Mouse (Mus musculus) embryonic facial prominence, embryonic 13.5 days (tissue): ENCODE data around the gene Olfr464. TPM values are rescaled to one million over a fixed set of nuclear protein-coding genes. Genes with fewer than 3 reads are reported as not detected.

Experiments
- ATAC-seq: fragments of 200-750 bp; cut with Nextera tagmentation; 2 replicates; pipeline ENCODE4 v1.8.0; 2017; ENCODE audit warnings: low read depth; ENCODE audit not compliant: insufficient number of reproducible peaks, insufficient read depth, low FRiP score, low TSS enrichment
- H3K27ac ChIP-seq: fragments of 300-500 bp; sonication (generic); 2 replicates; pipeline ENCODE4 v1.5.1; 2015; ENCODE audit warnings: moderate library complexity, mild to moderate bottlenecking, inconsistent platforms
- H3K27me3 ChIP-seq: fragments of 300-500 bp; sonication (generic); 2 replicates; pipeline ENCODE4 v1.6.1; 2015; ENCODE audit warnings: mild to moderate bottlenecking, inconsistent platforms
- H3K36me3 ChIP-seq: fragments of 300-500 bp; sonication (generic); 2 replicates; pipeline ENCODE4 v1.6.1; 2015; ENCODE audit warnings: mild to moderate bottlenecking, inconsistent platforms
- H3K4me1 ChIP-seq: fragments of 300-500 bp; sonication (generic); 2 replicates; pipeline ENCODE4 v1.6.1; 2015; ENCODE audit warnings: inconsistent platforms
- H3K4me2 ChIP-seq: fragments of 300-500 bp; sonication (generic); 2 replicates; pipeline ENCODE4 v1.6.1; 2015; ENCODE audit warnings: moderate library complexity, mild to moderate bottlenecking, inconsistent platforms
- H3K4me3 ChIP-seq: fragments of 300-500 bp; sonication (generic); 2 replicates; pipeline ENCODE4 v1.5.1; 2015; ENCODE audit warnings: mild to moderate bottlenecking, inconsistent platforms
- H3K9ac ChIP-seq: fragments of 300-500 bp; sonication (generic); 2 replicates; pipeline ENCODE4 v1.6.1; 2015; ENCODE audit warnings: mild to moderate bottlenecking, inconsistent platforms
- H3K9me3 ChIP-seq: fragments of 300-500 bp; sonication (generic); 2 replicates; pipeline ENCODE4 v1.6.1; 2016; ENCODE audit warnings: inconsistent platforms
- WGBS: fragments of 180-500 bp; shearing (Covaris S2); methylation state at CpG from one replicate; pipeline ENCODE4 v1.1.7; 2015; ENCODE audit warnings: mixed read lengths; 5-methylcytosine and 5-hydroxymethylcytosine counted together
- polyA plus RNA-seq: library from polyadenylated mRNA; unstranded; fragments of >200 nt; fragmentation: Nextera tagmentation; extraction: Ambion mirVana; gene quantifications from 2 replicates; pipeline ENCODE4 v1.2.1, GENCODE M21; 2015

The Olfr464 gene
- polyA plus RNA-seq, result not detected in 2 replicates

- H3K9me3 ChIP-seq, result no peaks in the 10 kb centered on the region
- no peak within 1 kb of the TSS for H3K4me2 ChIP-seq
- no peak within 1 kb of the TSS for H3K4me3 ChIP-seq
- no peak within 1 kb of the TSS for H3K27ac ChIP-seq
- no peaks in the 10 kb centered on the region for H3K4me1 ChIP-seq
- H3K36me3 ChIP-seq, result no peaks in the 10 kb centered on the region
- H3K9ac ChIP-seq, result no peak within 1 kb of the TSS
- H3K27me3 ChIP-seq, result no peaks in the 10 kb centered on the region
- ATAC-seq, result no peak
- WGBS, result 29% methylated on average over 5 of the region's 5 CpGs
Observed at GRCm38 (mm10) chr11:87920966-87921365, at the start of gene Olfr464. TSS of gene Olfr464 (minus strand) at chr11:87920967.

GRCm38 (mm10) chr11:87968356-87969122 is 47.8 kb upstream of the Olfr464 start:
- H3K4me2 ChIP-seq, result peak overlapping the region; percentile 56

GRCm38 (mm10) chr11:87967692-87968289 is 47.0 kb upstream of the Olfr464 start:
- Histone ChIP-seq H3K4me2 (peak overlapping the region; percentile 56), H3K4me3 (peak overlapping the region; percentile 29), H3K27ac (no peak overlapping the region), H3K36me3 (no peaks in the 10 kb centered on the region), H3K4me1 (peaks cover 9% of the 10 kb centered on the region), H3K9me3 (no peaks in the 10 kb centered on the region), H3K27me3 (no peaks in the 10 kb centered on the region), H3K9ac (no peak overlapping the region)
- no peak for ATAC-seq
- 2% methylated on average over 17 of the region's 17 CpGs for WGBS

More at GRCm38 (mm10) chr11:87968356-87969122, 47.8 kb upstream of the Olfr464 start:
- 18% methylated on average over 17 of the region's 20 CpGs for WGBS
- Histone ChIP-seq H3K36me3 (no peaks in the 10 kb centered on the region), H3K4me3 (no peak overlapping the region), H3K27ac (no peak overlapping the region), H3K4me1 (peaks cover 9% of the 10 kb centered on the region), H3K9ac (no peak overlapping the region), H3K27me3 (no peaks in the 10 kb centered on the region), H3K9me3 (no peaks in the 10 kb centered on the region)
- no peak for ATAC-seq

GRCm38 (mm10) chr11:87966214-87966613 is 45.4 kb upstream of the Olfr464 start:
- no peaks in the 10 kb centered on the region for H3K27me3 ChIP-seq
- H3K27ac ChIP-seq, result 0 out of 2 replicates have a peak overlapping the region, but pooled peaks have one; percentile 11
- no peaks in the 10 kb centered on the region for H3K9me3 ChIP-seq
- H3K9ac ChIP-seq, result peak overlapping the region; percentile 40; the same call in 1 of the 2 replicates
- no peak overlapping the region for H3K4me3 ChIP-seq
- 24% methylated on average over 10 of the region's 10 CpGs for WGBS
- peak; percentile 66; the same call in 1 of the 2 replicates for ATAC-seq
- H3K36me3 ChIP-seq, result no peaks in the 10 kb centered on the region
- H3K4me1 ChIP-seq, result peaks cover 9% of the 10 kb centered on the region
- peak overlapping the region; percentile 9; the same call in 1 of the 2 replicates for H3K4me2 ChIP-seq

- H3K4me3 ChIP-seq, result no peak overlapping the region
- H3K27ac ChIP-seq, result no peak overlapping the region
- no peak overlapping the region for H3K4me2 ChIP-seq
- peaks cover 9% of the 10 kb centered on the region for H3K4me1 ChIP-seq
- H3K9me3 ChIP-seq, result no peaks in the 10 kb centered on the region
- 28% methylated on average over 3 of the region's 3 CpGs for WGBS
- no peaks in the 10 kb centered on the region for H3K27me3 ChIP-seq
- no peaks in the 10 kb centered on the region for H3K36me3 ChIP-seq
- no peak for ATAC-seq
- H3K9ac ChIP-seq, result no peak overlapping the region
Observed at GRCm38 (mm10) chr11:87965293-87965692, 44.5 kb upstream of the Olfr464 start.

- H3K4me3 ChIP-seq, result no peak overlapping the region
- WGBS, result 36% methylated on average over 7 of the region's 7 CpGs
Observed at GRCm38 (mm10) chr11:87957066-87957465, 36.3 kb upstream of the Olfr464 start.

GRCm38 (mm10) chr11:87955144-87955543 is 34.4 kb upstream of the Olfr464 start:
- Histone ChIP-seq H3K4me3 (no peak overlapping the region), H3K9me3 (no peaks in the 10 kb centered on the region), H3K4me2 (no peak overlapping the region), H3K4me1 (no peaks in the 10 kb centered on the region), H3K27ac (no peak overlapping the region), H3K36me3 (no peaks in the 10 kb centered on the region), H3K9ac (no peak overlapping the region), H3K27me3 (no peaks in the 10 kb centered on the region)
- 9% methylated on average over 1 of the region's 1 CpGs for WGBS
- ATAC-seq, result no peak

More at GRCm38 (mm10) chr11:87957066-87957465, 36.3 kb upstream of the Olfr464 start:
- Histone ChIP-seq H3K27me3 (no peaks in the 10 kb centered on the region), H3K27ac (no peak overlapping the region), H3K36me3 (no peaks in the 10 kb centered on the region), H3K4me2 (no peak overlapping the region), H3K9me3 (no peaks in the 10 kb centered on the region), H3K4me1 (no peaks in the 10 kb centered on the region), H3K9ac (no peak overlapping the region)
- no peak for ATAC-seq

- no peaks in the 10 kb centered on the region for H3K36me3 ChIP-seq
- no peak for ATAC-seq
- no peak overlapping the region for H3K27ac ChIP-seq
- 3% methylated on average over 2 of the region's 2 CpGs for WGBS
- no peaks in the 10 kb centered on the region for H3K27me3 ChIP-seq
- H3K9me3 ChIP-seq, result no peaks in the 10 kb centered on the region
- H3K4me1 ChIP-seq, result no peaks in the 10 kb centered on the region
- no peak overlapping the region for H3K9ac ChIP-seq
- H3K4me2 ChIP-seq, result no peak overlapping the region
- no peak overlapping the region for H3K4me3 ChIP-seq
Observed at GRCm38 (mm10) chr11:87949990-87950389, 29.2 kb upstream of the Olfr464 start.

- Histone ChIP-seq H3K9me3 (no peaks in the 10 kb centered on the region), H3K4me1 (no peaks in the 10 kb centered on the region), H3K4me2 (no peak overlapping the region), H3K4me3 (no peak overlapping the region), H3K9ac (no peak overlapping the region), H3K27me3 (no peaks in the 10 kb centered on the region), H3K36me3 (no peaks in the 10 kb centered on the region), H3K27ac (no peak overlapping the region)
- 80% methylated on average over 3 of the region's 3 CpGs for WGBS
- ATAC-seq, result no peak
Observed at GRCm38 (mm10) chr11:87935467-87935866, 14.7 kb upstream of the Olfr464 start.

GRCm38 (mm10) chr11:87933731-87934130 is 13.0 kb upstream of the Olfr464 start:
- Histone ChIP-seq H3K4me3 (no peak overlapping the region), H3K9ac (no peak overlapping the region), H3K9me3 (no peaks in the 10 kb centered on the region), H3K36me3 (no peaks in the 10 kb centered on the region), H3K4me2 (no peak overlapping the region), H3K27me3 (no peaks in the 10 kb centered on the region), H3K4me1 (no peaks in the 10 kb centered on the region), H3K27ac (no peak overlapping the region)
- ATAC-seq, result no peak
- 80% methylated on average over 2 of the region's 2 CpGs for WGBS

- Histone ChIP-seq H3K4me3 (no peak overlapping the region), H3K36me3 (no peaks in the 10 kb centered on the region), H3K4me2 (no peak overlapping the region), H3K9me3 (no peaks in the 10 kb centered on the region), H3K9ac (no peak overlapping the region), H3K27ac (no peak overlapping the region), H3K4me1 (no peaks in the 10 kb centered on the region), H3K27me3 (no peaks in the 10 kb centered on the region)
- 87% methylated on average over 2 of the region's 2 CpGs for WGBS
- ATAC-seq, result no peak
Observed at GRCm38 (mm10) chr11:87930348-87930747, 9.6 kb upstream of the Olfr464 start.

- no peak overlapping the region for H3K4me2 ChIP-seq
- no peak for ATAC-seq
- no peak overlapping the region for H3K4me3 ChIP-seq
- H3K36me3 ChIP-seq, result no peaks in the 10 kb centered on the region
- 67% methylated on average over 2 of the region's 2 CpGs for WGBS
- no peaks in the 10 kb centered on the region for H3K4me1 ChIP-seq
- no peak overlapping the region for H3K27ac ChIP-seq
- no peak overlapping the region for H3K9ac ChIP-seq
- no peaks in the 10 kb centered on the region for H3K9me3 ChIP-seq
- no peaks in the 10 kb centered on the region for H3K27me3 ChIP-seq
Observed at GRCm38 (mm10) chr11:87920301-87920700, 466 bp downstream of the Olfr464 start.
